Mouse (Mus musculus) ES-E14 (cell line): ENCODE measurements at regions not wholly inside any gene's neighbourhood (a gene's known extent, or its start where the extent isn't known, plus 50 kb on each side); places are given as distances from the start of the nearest gene placed in this dataset.

ENCODE experiments used
- CHD2 ChIP-seq: IDR thresholded peaks from 2 replicates; pipeline ENCODE4 v1.6.1; 2014; ENCODE audit warnings: mild to moderate bottlenecking, low read depth, low read length, inconsistent platforms
- HCFC1 ChIP-seq: IDR thresholded peaks from 2 replicates; pipeline ENCODE4 v1.6.1; 2012; ENCODE audit warnings: low read length, inconsistent platforms, borderline replicate concordance; ENCODE audit not compliant: insufficient read depth
- MAFK ChIP-seq: IDR thresholded peaks from 2 replicates; pipeline ENCODE4 v1.6.1; 2014; ENCODE audit warnings: mild to moderate bottlenecking, low read depth, low read length, inconsistent platforms; ENCODE audit not compliant: insufficient read depth
- ZC3H11A ChIP-seq: IDR thresholded peaks from 2 replicates; pipeline ENCODE4 v1.6.1; 2012; ENCODE audit warnings: low read depth, mild to moderate bottlenecking, inconsistent platforms, low read length, borderline replicate concordance
- ZNF384 ChIP-seq: IDR thresholded peaks from 2 replicates; pipeline ENCODE4 v1.6.1; 2012; ENCODE audit warnings: low read depth, low read length, inconsistent platforms

DNA sequence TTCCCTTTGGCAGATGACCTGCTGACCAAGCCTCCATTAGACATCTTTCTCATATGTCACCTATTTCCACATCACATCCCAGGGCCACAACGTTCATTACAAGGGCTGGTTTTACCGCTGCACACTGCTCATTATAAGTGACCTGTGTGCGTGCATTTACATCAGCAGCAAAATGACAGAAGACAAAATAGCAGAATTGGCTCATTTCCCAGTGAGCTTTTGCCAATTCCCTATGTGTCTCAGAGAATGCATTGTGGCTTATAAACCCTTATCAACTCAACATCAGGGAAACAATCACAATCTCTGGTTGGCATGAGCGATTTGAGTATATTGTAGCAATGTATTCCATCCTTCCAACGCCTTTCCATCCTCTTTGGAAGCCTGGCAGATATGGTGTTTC is 364.7 kb downstream of the Samd5 start:
- no peak for TF ChIP-seq CHD2
- no peak for TF ChIP-seq ZNF384
- no peak for TF ChIP-seq MAFK
- no peak for TF ChIP-seq ZC3H11A
- no peak for TF ChIP-seq HCFC1
